Mouse (Mus musculus): ENCODE data around the gene 4921511M17Rik. TPM values are rescaled to one million over a fixed set of nuclear protein-coding genes. Genes with fewer than 3 reads are reported as not detected.
"Not testable (repeated sequence)": the region's sequence is repeated elsewhere in the genome, so short reads cannot be mapped to it uniquely, and the experiment has no call there.

4921511M17Rik gene
- not detected in 2 replicates for polyA plus RNA-seq (2015; fragmentation: Nextera tagmentation; extraction: Ambion mirVana)

GRCm38 (mm10) chrX:154033727-154034126 is at the start of gene 4921511M17Rik:
TSS of gene 4921511M17Rik (minus strand) at chrX:154033827.
- H3K9ac ChIP-seq (ENCODE audit: low read length); H3K27me3 ChIP-seq (ENCODE audit: control insufficient read depth, insufficient read depth, low read depth, low read length); H3K4me3 ChIP-seq (ENCODE audit: low read length); H3K27ac ChIP-seq (ENCODE audit: low read length); H3K36me3 ChIP-seq (ENCODE audit: control insufficient read depth, insufficient read depth, low read length); ATAC-seq (ENCODE audit: low read depth); H3K4me1 ChIP-seq (replicated peaks; ENCODE audit: control insufficient read depth, insufficient read depth, low read length); H3K4me2 ChIP-seq (ENCODE audit: low read depth, low read length); H3K9me3 ChIP-seq (ENCODE audit: control insufficient read depth, low read length): not testable (repeated sequence)

GRCm38 (mm10) chrX:154054939-154055338 is 21.3 kb upstream of the 4921511M17Rik start, which contains the start of gene Gm10057:
TSS of gene Gm10057 (minus strand) at chrX:154055039.
- not testable (repeated sequence) for H3K4me3 ChIP-seq (ENCODE audit: low read length); ATAC-seq (ENCODE audit: low read depth); H3K27me3 ChIP-seq (ENCODE audit: control insufficient read depth, insufficient read depth, low read depth, low read length); H3K4me2 ChIP-seq (ENCODE audit: low read depth, low read length); H3K9ac ChIP-seq (ENCODE audit: low read length); H3K27ac ChIP-seq (ENCODE audit: low read length); H3K36me3 ChIP-seq (ENCODE audit: control insufficient read depth, insufficient read depth, low read length); H3K9me3 ChIP-seq (ENCODE audit: control insufficient read depth, low read length); H3K4me1 ChIP-seq (replicated peaks; ENCODE audit: control insufficient read depth, insufficient read depth, low read length)

GRCm38 (mm10) chrX:154012540-154012939 is 21.1 kb downstream of the 4921511M17Rik start, which contains the start of gene Samt1:
TSS of gene Samt1 (minus strand) at chrX:154012640.
- not testable (repeated sequence) for H3K9me3 ChIP-seq (ENCODE audit: control insufficient read depth, low read length); H3K4me3 ChIP-seq (ENCODE audit: low read length); H3K27me3 ChIP-seq (ENCODE audit: control insufficient read depth, insufficient read depth, low read depth, low read length); H3K4me1 ChIP-seq (replicated peaks; ENCODE audit: control insufficient read depth, insufficient read depth, low read length); H3K4me2 ChIP-seq (ENCODE audit: low read depth, low read length); H3K36me3 ChIP-seq (ENCODE audit: control insufficient read depth, insufficient read depth, low read length); ATAC-seq (ENCODE audit: low read depth); H3K9ac ChIP-seq (ENCODE audit: low read length); H3K27ac ChIP-seq (ENCODE audit: low read length)

- not testable (repeated sequence) for H3K9ac ChIP-seq (ENCODE audit: low read length); H3K4me2 ChIP-seq (ENCODE audit: low read depth, low read length); ATAC-seq (ENCODE audit: low read depth); H3K4me1 ChIP-seq (replicated peaks; ENCODE audit: control insufficient read depth, insufficient read depth, low read length); H3K27ac ChIP-seq (ENCODE audit: low read length); H3K27me3 ChIP-seq (ENCODE audit: control insufficient read depth, insufficient read depth, low read depth, low read length); H3K36me3 ChIP-seq (ENCODE audit: control insufficient read depth, insufficient read depth, low read length); H3K4me3 ChIP-seq (ENCODE audit: low read length); H3K9me3 ChIP-seq (ENCODE audit: control insufficient read depth, low read length)
- no CpG with 5 or more reads among the region's 2 CpGs for WGBS
Observed at GRCm38 (mm10) chrX:153976914-153977313, 56.7 kb downstream of the 4921511M17Rik start.

- H3K27me3 ChIP-seq (ENCODE audit: control insufficient read depth, insufficient read depth, low read depth, low read length); H3K4me3 ChIP-seq (ENCODE audit: low read length); H3K4me2 ChIP-seq (ENCODE audit: low read depth, low read length); H3K9me3 ChIP-seq (ENCODE audit: control insufficient read depth, low read length); H3K27ac ChIP-seq (ENCODE audit: low read length); H3K36me3 ChIP-seq (ENCODE audit: control insufficient read depth, insufficient read depth, low read length); ATAC-seq (ENCODE audit: low read depth); H3K4me1 ChIP-seq (replicated peaks; ENCODE audit: control insufficient read depth, insufficient read depth, low read length); H3K9ac ChIP-seq (ENCODE audit: low read length): not testable (repeated sequence)
- WGBS: 27% methylated on average over 4 of the region's 4 CpGs
Observed at GRCm38 (mm10) chrX:153976467-153976866, 57.2 kb downstream of the 4921511M17Rik start.

- WGBS: 12% methylated on average over 2 of the region's 2 CpGs
Observed at GRCm38 (mm10) chrX:153974450-153974849, 59.2 kb downstream of the 4921511M17Rik start.

More at GRCm38 (mm10) chrX:153974450-153974849, 59.2 kb downstream of the 4921511M17Rik start:
- ATAC-seq (ENCODE audit: low read depth): no peak
- Histone ChIP-seq H3K4me3 (ENCODE audit: low read length) (no peak overlapping the region), H3K27ac (ENCODE audit: low read length) (no peak overlapping the region), H3K4me2 (ENCODE audit: low read depth, low read length) (no peak overlapping the region), H3K9me3 (ENCODE audit: control insufficient read depth, low read length) (no peaks in the 10 kb centered on the region), H3K4me1 (replicated peaks; ENCODE audit: control insufficient read depth, insufficient read depth, low read length) (no peaks in the 10 kb centered on the region), H3K9ac (ENCODE audit: low read length) (no peak overlapping the region), H3K27me3 (ENCODE audit: control insufficient read depth, insufficient read depth, low read depth, low read length) (no peaks in the 10 kb centered on the region), H3K36me3 (ENCODE audit: control insufficient read depth, insufficient read depth, low read length) (no peaks in the 10 kb centered on the region)

Other genes starting within 250 kb of the 4921511M17Rik start
- 13.5 and 15.2 TPM in 2 replicates for gene Spin2c, start 201.6 kb downstream of the 4921511M17Rik start, polyA plus RNA-seq (2015; fragmentation: Nextera tagmentation; extraction: Ambion mirVana)
- not detected in 2 replicates for gene Samt1, start 21.2 kb downstream of the 4921511M17Rik start, polyA plus RNA-seq (2015; fragmentation: Nextera tagmentation; extraction: Ambion mirVana)
- not detected in 2 replicates for gene Gm10057, start 21.2 kb upstream of the 4921511M17Rik start, polyA plus RNA-seq (2015; fragmentation: Nextera tagmentation; extraction: Ambion mirVana)
- gene Gm15140, start 86.9 kb upstream of the 4921511M17Rik start, polyA plus RNA-seq (2015; fragmentation: Nextera tagmentation; extraction: Ambion mirVana): not detected in 2 replicates

Measured in lung, embryonic 16.5 days (tissue).